Mouse (Mus musculus): ENCODE measurements around the gene Plcg2.

- TF ChIP-seq CTCF (IDR thresholded peaks at IDR 0.05; ENCODE audit: borderline replicate concordance, insufficient read depth, low read length): no peak
- TF ChIP-seq POLR2A (IDR thresholded peaks at IDR 0.05; ENCODE audit: low read depth, low read length): no peak
Measured at GRCm38 (mm10) chr8:117596777-117597176, 98.7 kb downstream of the Plcg2 start.
